35 mouse cellular contexts compared by ENCODE assay signal in the genomic region with DNA sequence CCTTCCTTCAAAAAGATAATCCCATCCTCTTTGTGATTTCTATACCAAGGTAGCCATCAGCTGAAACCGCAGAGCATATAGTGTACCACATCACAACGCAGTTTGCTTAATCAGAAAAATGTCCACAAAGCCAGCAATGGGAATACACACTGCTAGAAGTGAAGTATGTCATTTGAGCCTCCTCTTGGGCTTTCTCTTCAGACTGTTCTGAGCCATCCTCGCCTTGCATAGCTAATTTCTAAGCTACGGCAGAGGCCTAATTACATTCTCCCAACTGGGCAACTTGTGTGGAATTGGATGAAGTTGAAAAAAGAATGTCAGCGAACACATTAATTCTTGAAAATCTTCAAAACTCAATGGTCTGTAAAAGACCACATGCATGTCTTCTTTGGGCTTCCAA.
"Had no signal": no experiment of that assay in that cellular context is flagged by ENCODE, and none has a peak within 500 bp of the region (broad histone marks: within the 10 kb centered on the region; RNA-seq: fewer than 3 reads in every experiment).

No protein-coding gene starts in this region.

- H3K9me3 ChIP-seq: heart, embryonic 13.5 days; heart, embryonic 15.5 days; hindbrain, embryonic 10.5 days; hindbrain, embryonic 12.5 days; hindbrain, embryonic 13.5 days; hindbrain, embryonic 15.5 days; intestine, embryonic 15.5 days; kidney, embryonic 15.5 days had no signal

- ATAC-seq: hindbrain, embryonic 16.5 days; hindbrain, postnatal 0 days; inflammation-experienced regulatory T-cells, adult 6 months; intestine, embryonic 15.5 days; intestine, embryonic 16.5 days; intestine, postnatal 0 days had no signal

- H3K4me2 ChIP-seq: heart, embryonic 11.5 days; heart, embryonic 12.5 days; heart, embryonic 13.5 days; heart, embryonic 15.5 days; hindbrain, embryonic 12.5 days; hindbrain, embryonic 13.5 days; hindbrain, embryonic 14.5 days; hindbrain, embryonic 15.5 days; intestine, embryonic 15.5 days; kidney, embryonic 15.5 days had no signal

- H3K9ac ChIP-seq: heart, embryonic 12.5 days; heart, embryonic 13.5 days; heart, embryonic 15.5 days; hindbrain, embryonic 12.5 days; hindbrain, embryonic 13.5 days; hindbrain, embryonic 14.5 days; hindbrain, embryonic 15.5 days; intestine, embryonic 15.5 days; kidney, embryonic 15.5 days had no signal

- H3K27me3 ChIP-seq: heart, embryonic 12.5 days; heart, embryonic 13.5 days; heart, embryonic 15.5 days; hindbrain, embryonic 12.5 days; hindbrain, embryonic 13.5 days; hindbrain, embryonic 15.5 days; intestine, embryonic 15.5 days; kidney, embryonic 15.5 days had no signal

- H3K36me3 ChIP-seq: heart, embryonic 12.5 days; heart, embryonic 13.5 days; heart, embryonic 15.5 days; hindbrain, embryonic 10.5 days; hindbrain, embryonic 12.5 days; hindbrain, embryonic 13.5 days; hindbrain, embryonic 15.5 days; intestine, embryonic 15.5 days; kidney, embryonic 15.5 days had no signal

- H3K4me3 ChIP-seq: heart, embryonic 12.5 days; heart, embryonic 13.5 days; heart, embryonic 15.5 days; hindbrain, embryonic 10.5 days; hindbrain, embryonic 12.5 days; hindbrain, embryonic 13.5 days; hindbrain, embryonic 15.5 days; intestine, embryonic 15.5 days; kidney, embryonic 15.5 days; layer of hippocampus, adult 2 months; left cerebral cortex, adult 2 months had no signal

- H3K4me1 ChIP-seq: heart, embryonic 12.5 days; heart, embryonic 13.5 days; heart, embryonic 15.5 days; hindbrain, embryonic 10.5 days; hindbrain, embryonic 12.5 days; hindbrain, embryonic 13.5 days; hindbrain, embryonic 15.5 days; intestine, embryonic 15.5 days; kidney, embryonic 15.5 days had no signal

- DNase-seq: heart, postnatal 10 days; heart, postnatal 14 days; heart, postnatal 36 days; heart, postnatal 4 days; kidney, adult 11 months; kidney, adult 18-20 months; kidney, adult 2 months; kidney, adult 8-10 months; kidney, adult 9 months; kidney, postnatal 10 days; kidney, postnatal 14 days; kidney, postnatal 25 days; kidney, postnatal 36 days; kidney, postnatal 4 days; layer of hippocampus, adult 9-11 months; layer of hippocampus, postnatal 36 days had no signal

- H3K27ac ChIP-seq: heart, embryonic 13.5 days; heart, embryonic 15.5 days; hindbrain, embryonic 10.5 days; hindbrain, embryonic 12.5 days; hindbrain, embryonic 13.5 days; hindbrain, embryonic 14.5 days; hindbrain, embryonic 15.5 days; hindbrain, postnatal 0 days; intestine, embryonic 15.5 days; kidney, embryonic 15.5 days; kidney, postnatal 0 days; layer of hippocampus, adult 2 months; left cerebral cortex, adult 2 months had no signal
